Mouse (Mus musculus) kidney, embryonic 15.5 days (tissue): ENCODE data around the gene Ell. TPM values are rescaled to one million over a fixed set of nuclear protein-coding genes. Genes with fewer than 3 reads are reported as not detected.

Source experiments
- ATAC-seq: fragments of 200-750 bp; cut with Nextera tagmentation; replicated peaks from 2 replicates; pipeline ENCODE4 v1.8.0; 2017; ENCODE audit warnings: moderate TSS enrichment; ENCODE audit not compliant: low FRiP score
- H3K27ac ChIP-seq: fragments of 300-500 bp; sonication (generic); 2 replicates; pipeline ENCODE4 v1.5.1; 2015; ENCODE audit warnings: mild to moderate bottlenecking, inconsistent platforms
- H3K27me3 ChIP-seq: fragments of 300-500 bp; sonication (generic); 2 replicates; pipeline ENCODE4 v1.6.1; 2015; ENCODE audit warnings: inconsistent platforms
- H3K36me3 ChIP-seq: fragments of 300-500 bp; sonication (generic); 2 replicates; pipeline ENCODE4 v1.6.1; 2015; ENCODE audit warnings: inconsistent platforms
- H3K4me1 ChIP-seq: fragments of 300-500 bp; sonication (generic); 2 replicates; pipeline ENCODE4 v1.6.1; 2015; ENCODE audit warnings: inconsistent platforms
- H3K4me2 ChIP-seq: fragments of 300-500 bp; sonication (generic); 2 replicates; pipeline ENCODE4 v1.6.1; 2015; ENCODE audit warnings: moderate library complexity, mild to moderate bottlenecking, inconsistent platforms
- H3K4me3 ChIP-seq: fragments of 300-500 bp; sonication (generic); replicated peaks from 2 replicates; pipeline ENCODE4 v1.5.1; 2015; ENCODE audit warnings: mild to moderate bottlenecking, inconsistent platforms
- H3K9ac ChIP-seq: fragments of 300-500 bp; sonication (generic); 2 replicates; pipeline ENCODE4 v1.6.1; 2015; ENCODE audit warnings: mild to moderate bottlenecking, inconsistent platforms
- H3K9me3 ChIP-seq: fragments of 300-500 bp; sonication (generic); replicated peaks from 2 replicates; pipeline ENCODE4 v1.6.1; 2016; ENCODE audit warnings: inconsistent platforms
- WGBS: fragments of 180-500 bp; shearing (Covaris S2); methylation state at CpG from one replicate; pipeline ENCODE4 v1.1.7; 2015; ENCODE audit warnings: mixed read lengths; 5-methylcytosine and 5-hydroxymethylcytosine counted together
- polyA plus RNA-seq: library from polyadenylated mRNA; unstranded; fragments of >200 nt; fragmentation: Nextera tagmentation; extraction: Ambion mirVana; gene quantifications from 2 replicates; pipeline ENCODE4 v1.2.1, GENCODE M21; 2015

The Ell gene
- polyA plus RNA-seq, 1 experiment from 2014 or later, result 23.8 TPM

- H3K27ac ChIP-seq, result no peak overlapping the region
- peaks cover 36% of the 10 kb centered on the region for H3K4me1 ChIP-seq
- H3K9me3 ChIP-seq, result no peaks in the 10 kb centered on the region
- WGBS, result 85% methylated on average over 8 of the region's 8 CpGs
- no peaks in the 10 kb centered on the region for H3K36me3 ChIP-seq
- H3K4me2 ChIP-seq, result no peak overlapping the region
- no peak overlapping the region for H3K4me3 ChIP-seq
- peaks cover under 1% of the 10 kb centered on the region; the same call in 1 of the 2 replicates for H3K27me3 ChIP-seq
- H3K9ac ChIP-seq, result no peak overlapping the region
- ATAC-seq, result no peak
Observed at GRCm38 (mm10) chr8:70615281-70615680, 76.0 kb downstream of the Ell start.

- peaks cover 30% of the 10 kb centered on the region for H3K4me1 ChIP-seq
- no peak within 1 kb of the TSS for H3K4me3 ChIP-seq
- no peaks in the 10 kb centered on the region for H3K36me3 ChIP-seq
- ATAC-seq, result no peak
- H3K9me3 ChIP-seq, result no peaks in the 10 kb centered on the region
- H3K27me3 ChIP-seq, result peaks cover 3% of the 10 kb centered on the region; the same call in 1 of the 2 replicates
- no peak within 1 kb of the TSS for H3K9ac ChIP-seq
- no peak within 1 kb of the TSS for H3K27ac ChIP-seq
- no peak within 1 kb of the TSS for H3K4me2 ChIP-seq
- 90% methylated on average over 3 of the region's 3 CpGs for WGBS
Observed at GRCm38 (mm10) chr8:70615894-70616293, 76.6 kb downstream of the Ell start, which contains the start of gene Lrrc25. Gene Lrrc25 (plus strand): TSS chr8:70616155.

GRCm38 (mm10) chr8:70616645-70617044, 77.4 kb downstream of the Ell start:
- no peak overlapping the region for H3K4me3 ChIP-seq
- H3K9me3 ChIP-seq, result no peaks in the 10 kb centered on the region
- no peak overlapping the region for H3K4me2 ChIP-seq
- no peak overlapping the region for H3K27ac ChIP-seq
- ATAC-seq, result no peak
- 45% methylated on average over 11 of the region's 11 CpGs for WGBS
- H3K27me3 ChIP-seq, result peaks cover 7% of the 10 kb centered on the region
- peaks cover 22% of the 10 kb centered on the region for H3K4me1 ChIP-seq
- no peaks in the 10 kb centered on the region for H3K36me3 ChIP-seq
- no peak overlapping the region for H3K9ac ChIP-seq

- no peak overlapping the region for H3K4me2 ChIP-seq
Observed at GRCm38 (mm10) chr8:70617985-70618384, 78.7 kb downstream of the Ell start.

GRCm38 (mm10) chr8:70618888-70619334, 79.7 kb downstream of the Ell start:
- peaks cover 18% of the 10 kb centered on the region for H3K27me3 ChIP-seq
- H3K4me3 ChIP-seq, result no peak overlapping the region
- 29% methylated on average over 9 of the region's 9 CpGs for WGBS

More at GRCm38 (mm10) chr8:70617985-70618384, 78.7 kb downstream of the Ell start:
- H3K27ac ChIP-seq, result 0 out of 2 replicates have a peak overlapping the region, but pooled peaks have one; percentile 4
- H3K9me3 ChIP-seq, result no peaks in the 10 kb centered on the region
- H3K4me1 ChIP-seq, result peaks cover 17% of the 10 kb centered on the region
- no peak for ATAC-seq
- H3K36me3 ChIP-seq, result no peaks in the 10 kb centered on the region
- H3K9ac ChIP-seq, result peak overlapping the region; percentile 22; the same call in 1 of the 2 replicates
- WGBS, result 82% methylated on average over 11 of the region's 11 CpGs
- no peak overlapping the region for H3K4me3 ChIP-seq
- peaks cover 18% of the 10 kb centered on the region for H3K27me3 ChIP-seq

GRCm38 (mm10) chr8:70622220-70622619, 83.0 kb downstream of the Ell start:
- H3K36me3 ChIP-seq, result no peaks in the 10 kb centered on the region
- no peaks in the 10 kb centered on the region for H3K9me3 ChIP-seq
- no peak overlapping the region for H3K4me3 ChIP-seq
- H3K9ac ChIP-seq, result no peak overlapping the region
- peaks cover 18% of the 10 kb centered on the region for H3K27me3 ChIP-seq
- no peak for ATAC-seq
- H3K4me1 ChIP-seq, result peaks cover 20% of the 10 kb centered on the region
- 52% methylated on average over 3 of the region's 3 CpGs for WGBS
- H3K4me2 ChIP-seq, result no peak overlapping the region
- no peak overlapping the region for H3K27ac ChIP-seq

More at GRCm38 (mm10) chr8:70618888-70619334, 79.7 kb downstream of the Ell start:
- Histone ChIP-seq H3K9ac (no peak overlapping the region), H3K4me1 (peaks cover 17% of the 10 kb centered on the region), H3K36me3 (no peaks in the 10 kb centered on the region), H3K4me2 (no peak overlapping the region), H3K9me3 (no peaks in the 10 kb centered on the region), H3K27ac (0 out of 2 replicates have a peak overlapping the region, but pooled peaks have one; percentile 4)
- peak; percentile 57; the same call in 1 of the 2 replicates for ATAC-seq

- peaks cover 18% of the 10 kb centered on the region for H3K27me3 ChIP-seq
- peak overlapping the region; percentile 32 for H3K4me2 ChIP-seq
- H3K9me3 ChIP-seq, result no peaks in the 10 kb centered on the region
- H3K4me1 ChIP-seq, result peaks cover 16% of the 10 kb centered on the region
- no peak for ATAC-seq
- H3K4me3 ChIP-seq, result no peak overlapping the region
- H3K27ac ChIP-seq, result peak overlapping the region; percentile 4; the same call in 1 of the 2 replicates
- 11% methylated on average over 5 of the region's 5 CpGs for whole genome bisulfite sequencing
- 0 out of 2 replicates have a peak overlapping the region, but pooled peaks have one; percentile 15 for H3K9ac ChIP-seq
- H3K36me3 ChIP-seq, result no peaks in the 10 kb centered on the region
Observed at GRCm38 (mm10) chr8:70625104-70625503, 85.8 kb downstream of the Ell start.

- Histone ChIP-seq H3K9ac (no peak overlapping the region), H3K4me3 (no peak overlapping the region), H3K27ac (no peak overlapping the region), H3K4me2 (no peak overlapping the region), H3K4me1 (peaks cover 35% of the 10 kb centered on the region), H3K36me3 (no peaks in the 10 kb centered on the region), H3K9me3 (no peaks in the 10 kb centered on the region), H3K27me3 (peaks cover 7% of the 10 kb centered on the region)
- ATAC-seq, result no peak
- WGBS, result 89% methylated on average over 5 of the region's 5 CpGs
Observed at GRCm38 (mm10) chr8:70627041-70627440, 87.8 kb downstream of the Ell start.

- Histone ChIP-seq H3K36me3 (no peaks in the 10 kb centered on the region), H3K9me3 (no peaks in the 10 kb centered on the region), H3K4me2 (peak overlapping the region; percentile 81), H3K4me1 (peaks cover 53% of the 10 kb centered on the region), H3K4me3 (peak overlapping the region; percentile 58), H3K27me3 (no peaks in the 10 kb centered on the region), H3K27ac (peak overlapping the region; percentile 77), H3K9ac (peak overlapping the region; percentile 50)
- WGBS, result 61% methylated on average over 7 of the region's 7 CpGs
- no peak for ATAC-seq
Observed at GRCm38 (mm10) chr8:70628986-70629490, 89.8 kb downstream of the Ell start.

- Histone ChIP-seq H3K27ac (peak overlapping the region; percentile 77), H3K9ac (peak overlapping the region; percentile 50), H3K36me3 (no peaks in the 10 kb centered on the region), H3K27me3 (no peaks in the 10 kb centered on the region), H3K4me1 (peaks cover 60% of the 10 kb centered on the region), H3K4me2 (peak overlapping the region; percentile 81), H3K9me3 (no peaks in the 10 kb centered on the region), H3K4me3 (peak overlapping the region; percentile 58)
- ATAC-seq, result peak; percentile 88
- 1% methylated on average over 60 of the region's 60 CpGs for WGBS
Observed at GRCm38 (mm10) chr8:70629574-70630531, 90.6 kb downstream of the Ell start.

GRCm38 (mm10) chr8:70630532-70631381, 91.5 kb downstream of the Ell start:
- H3K9me3 ChIP-seq, result no peaks in the 10 kb centered on the region
- H3K4me3 ChIP-seq, result peak overlapping the region; percentile 58; the same call in 1 of the 2 replicates
- WGBS, result 12% methylated on average over 22 of the region's 22 CpGs
- peak overlapping the region; percentile 81 for H3K4me2 ChIP-seq
- no peaks in the 10 kb centered on the region for H3K27me3 ChIP-seq
- no peaks in the 10 kb centered on the region for H3K36me3 ChIP-seq
- no peak overlapping the region for H3K9ac ChIP-seq
- peak; percentile 59 for ATAC-seq
- H3K27ac ChIP-seq, result peak overlapping the region; percentile 77
- peaks cover 64% of the 10 kb centered on the region for H3K4me1 ChIP-seq
